Mouse (Mus musculus) left cerebral cortex, adult 18-20 months (tissue): ENCODE measurements around the gene Bid. TPM values are rescaled to one million over a fixed set of nuclear protein-coding genes. Genes with fewer than 3 reads are reported as not detected.

Experiments used
- total RNA-seq, 2 experiments: library from RNA; stranded (reverse); gene quantifications; 2 replicates each; pipeline ENCODE4 v1.2.3; 2021

The Bid gene
- total RNA-seq, 2 experiments from 2014 or later, result 9.2 to 10.0 TPM

Other genes with a start within 250 kb of the Bid start
- gene Slc25a18, start 143.3 kb downstream of the Bid start, total RNA-seq, result 10 to 100 TPM; 67.2 to 68.6 TPM
- gene Atp6v1e1, start 94.1 kb downstream of the Bid start, total RNA-seq, result 100 to 1,000 TPM; 559 to 571 TPM
- gene Bcl2l13, start 80.6 kb downstream of the Bid start, total RNA-seq, result 10 to 100 TPM; 43.3 to 48.1 TPM
- gene Mical3, start 214.1 kb upstream of the Bid start, total RNA-seq, result 100 to 1,000 TPM; 108 to 119 TPM